Mouse (Mus musculus) T-helper 17 cell (primary cell): Measurements from ENCODE around the gene Ttll10.

Experiments used
- in situ Hi-C, 2 experiments: fragments of 300-600 bp; cut with MboI, MseI; formaldehyde crosslinking; loops; 1 replicate in 1 of 2; 2 replicates in 1 of 2; pipeline ENCODE4 v1.15.1; 2025; ENCODE audit warnings: high pct_unique_total_duplicates in 2 of 2

The Ttll10 gene

GRCm38 (mm10) chr4:156059261-156059660 is at the start of gene Ttll10:
Gene Ttll10 (minus strand): TSS chr4:156059414.
- in situ Hi-C loops: no loop called here

DNA sequence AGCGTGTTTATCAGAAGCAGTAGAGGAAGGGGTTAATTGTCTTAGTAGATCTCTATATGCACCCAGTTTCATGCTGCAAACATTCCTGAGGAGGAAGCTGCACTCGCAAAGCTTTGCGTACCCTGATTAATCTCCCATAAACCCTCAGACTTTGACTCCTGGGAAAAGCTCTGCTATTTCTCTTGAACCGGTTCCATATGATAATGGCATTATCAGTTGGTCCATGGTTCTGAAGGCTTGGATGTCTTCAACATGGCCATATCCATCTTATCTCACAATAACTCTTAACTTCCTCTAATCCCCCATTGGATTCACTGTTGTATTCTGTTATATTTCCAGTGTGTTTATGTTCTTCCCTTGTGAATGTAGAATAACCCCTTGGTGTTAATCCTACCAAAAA is 44.1 kb upstream of the Ttll10 start:
- in situ Hi-C loops: no loop called here

DNA sequence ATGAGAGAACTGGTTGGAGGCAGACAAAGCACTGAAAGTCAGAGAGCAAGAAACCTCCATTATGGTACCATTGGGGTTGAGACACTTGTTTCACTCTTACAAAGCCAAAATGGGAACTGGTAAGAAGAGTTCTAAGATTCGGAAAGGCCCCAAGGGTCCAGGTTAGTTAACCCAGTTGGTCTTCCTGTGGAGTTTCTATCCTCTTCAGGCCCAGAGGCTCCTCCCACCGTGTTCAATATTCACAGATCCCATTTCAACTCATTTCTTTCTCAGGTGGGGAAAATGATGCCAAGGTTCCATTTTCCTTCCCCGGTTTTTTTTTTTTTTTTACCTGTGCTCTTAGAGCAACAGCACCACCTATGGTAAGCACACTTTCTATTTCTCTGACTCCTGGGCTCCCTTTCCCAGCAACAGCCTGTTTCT is 42.3 kb upstream of the Ttll10 start:
- in situ Hi-C loops: no loop called here

GRCm38 (mm10) chr4:156100501-156100900 is 41.3 kb upstream of the Ttll10 start:
- in situ Hi-C loops: no loop called here

GRCm38 (mm10) chr4:156099427-156099826 is 40.2 kb upstream of the Ttll10 start:
- in situ Hi-C loops: loop anchor here in 1 of 2 experiments (5.0 kb wide), 1 partner anchor 132 kb away; no protein-coding TSS in a partner anchor

- in situ Hi-C loops: loop anchor here in 1 of 2 experiments (5.0 kb wide), 1 partner anchor 131 kb away; no protein-coding TSS in a partner anchor
These were observed 38.7 kb upstream of the Ttll10 start for GRCm38 (mm10) chr4:156097770-156098366.

- in situ Hi-C loops: loop anchor here in 1 of 2 experiments (5.0 kb wide), 1 partner anchor 129 kb away; no protein-coding TSS in a partner anchor
These were observed 37.0 kb upstream of the Ttll10 start for GRCm38 (mm10) chr4:156096191-156096590.

GRCm38 (mm10) chr4:156093758-156094157 is 34.5 kb upstream of the Ttll10 start:
- in situ Hi-C loops: loop anchor here in 1 of 2 experiments (5.0 kb wide), 1 partner anchor 51 kb away; no protein-coding TSS in a partner anchor

DNA sequence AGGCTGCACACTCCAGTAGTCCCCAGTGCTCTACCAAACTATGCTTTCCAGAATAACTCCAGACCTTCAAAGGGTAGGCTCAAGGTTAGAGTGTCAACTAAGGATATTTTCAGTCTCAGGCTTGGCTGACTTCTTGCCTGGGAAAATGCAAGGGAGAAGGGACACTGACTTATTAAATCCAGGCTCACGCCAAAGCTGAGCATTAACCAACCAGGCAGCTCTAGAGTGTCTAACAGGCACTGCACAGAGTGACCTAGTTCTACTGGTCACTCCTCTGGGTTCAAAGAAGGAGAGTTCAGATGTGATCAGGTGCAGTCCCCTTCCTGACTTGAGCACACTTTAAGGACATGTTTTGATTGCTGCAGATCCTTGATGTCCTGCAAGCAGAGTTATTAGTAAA is 33.6 kb upstream of the Ttll10 start:
- in situ Hi-C loops: loop anchor here in 1 of 2 experiments (5.0 kb wide), 1 partner anchor 50 kb away; no protein-coding TSS in a partner anchor

DNA sequence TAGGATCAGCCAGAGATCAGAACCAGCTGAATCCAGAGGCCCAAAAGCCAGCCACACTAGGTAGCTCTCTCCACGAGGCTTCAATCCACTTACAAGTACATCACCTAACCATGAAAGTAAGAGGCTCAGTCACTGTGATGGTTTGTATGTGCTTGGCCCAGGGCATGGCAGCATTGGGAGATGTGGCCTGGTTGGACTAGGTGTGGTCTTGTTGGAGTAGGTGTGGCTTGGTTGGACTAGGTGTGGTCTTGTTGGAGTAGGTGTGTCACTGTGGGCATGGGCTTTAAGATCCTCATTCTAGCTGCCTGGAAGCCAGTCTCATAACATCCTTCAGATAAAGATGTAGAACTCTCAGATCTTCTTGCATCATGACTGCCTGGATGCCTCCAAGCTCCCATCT is 32.0 kb upstream of the Ttll10 start:
- in situ Hi-C loops: loop anchor here in 1 of 2 experiments (5.0 kb wide), 1 partner anchor 49 kb away; no protein-coding TSS in a partner anchor

DNA sequence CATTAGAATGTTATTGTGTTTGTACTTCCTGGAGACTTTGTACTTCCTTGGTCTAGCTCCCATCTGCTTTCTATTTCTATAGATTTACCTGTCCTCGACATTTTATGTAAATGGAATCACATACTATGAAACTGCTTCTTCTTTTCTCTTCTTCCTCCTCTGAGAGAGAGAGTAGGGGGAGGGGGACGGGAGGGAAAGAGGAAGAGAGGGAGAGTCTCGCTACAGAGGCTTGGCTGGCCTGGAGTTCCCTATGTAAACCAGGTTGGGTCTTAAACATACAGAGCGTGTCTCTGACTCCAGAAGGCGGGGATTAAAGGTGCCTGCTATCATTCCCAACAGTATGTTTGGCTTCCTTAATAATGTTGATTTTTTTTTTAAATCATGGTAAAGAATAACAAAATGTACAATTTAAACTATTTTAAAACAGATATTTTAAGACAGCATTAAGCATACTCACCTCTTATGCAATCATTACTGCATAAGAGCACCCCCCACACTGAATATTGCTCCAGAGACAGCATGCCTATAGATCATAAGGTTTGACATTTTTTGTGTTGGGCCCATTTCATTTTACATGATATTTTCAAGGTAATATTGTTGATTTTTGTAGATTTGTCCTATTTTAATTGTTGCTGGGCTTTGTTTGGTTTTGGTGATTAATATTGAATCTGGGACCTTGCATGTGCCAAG is 28.3 kb upstream of the Ttll10 start:
- in situ Hi-C loops: loop anchor here in 1 of 2 experiments (5.0 kb wide), 1 partner anchor 75 kb away; no protein-coding TSS in a partner anchor

GRCm38 (mm10) chr4:156085256-156085655 is 26.0 kb upstream of the Ttll10 start:
- in situ Hi-C loops: loop anchor here in 1 of 2 experiments (5.0 kb wide), 1 partner anchor 77 kb away; no protein-coding TSS in a partner anchor

GRCm38 (mm10) chr4:156084096-156084879 is 25.1 kb upstream of the Ttll10 start:
- in situ Hi-C loops: no loop called here

GRCm38 (mm10) chr4:156083348-156083747 is 24.1 kb upstream of the Ttll10 start:
- in situ Hi-C loops: no loop called here

DNA sequence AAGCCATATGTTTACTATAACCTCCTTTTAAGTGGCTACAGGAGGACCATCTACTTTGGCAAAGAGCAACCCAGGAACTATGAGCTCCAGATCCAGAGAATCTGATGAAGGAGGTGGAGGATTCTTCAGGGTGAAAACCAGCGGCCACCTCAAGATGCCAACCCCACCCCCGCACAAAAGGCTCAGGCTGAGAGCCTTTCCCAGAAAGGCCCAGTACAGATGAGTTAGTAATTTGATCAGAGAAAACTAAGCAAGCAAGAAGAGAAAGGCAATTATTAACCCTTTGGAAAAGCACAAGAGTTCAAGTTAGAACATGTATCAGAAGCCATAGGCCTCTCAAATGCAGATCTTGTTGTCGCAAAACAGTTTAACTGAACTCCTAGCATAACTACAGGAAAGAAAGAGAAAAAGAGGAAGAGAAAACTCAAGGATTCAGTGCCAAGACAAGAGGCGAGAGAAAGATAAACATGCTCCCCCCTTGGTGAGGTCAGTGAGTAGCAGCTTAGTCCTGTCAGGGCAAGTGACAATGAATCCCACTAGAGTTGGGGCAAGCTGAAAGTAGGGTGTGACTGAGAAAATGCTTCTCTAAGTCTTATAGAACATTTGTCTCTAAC is 23.5 kb upstream of the Ttll10 start:
- in situ Hi-C loops: no loop called here

GRCm38 (mm10) chr4:156077499-156078301 is 18.5 kb upstream of the Ttll10 start:
- in situ Hi-C loops: no loop called here

GRCm38 (mm10) chr4:156076911-156077382 is 17.7 kb upstream of the Ttll10 start:
- in situ Hi-C loops: no loop called here

GRCm38 (mm10) chr4:156070716-156071115 is 11.5 kb upstream of the Ttll10 start:
- in situ Hi-C loops: no loop called here

- in situ Hi-C loops: no loop called here
These were observed 11.1 kb upstream of the Ttll10 start for GRCm38 (mm10) chr4:156070276-156070675.

GRCm38 (mm10) chr4:156069701-156070100 is 10.5 kb upstream of the Ttll10 start:
- in situ Hi-C loops: no loop called here
